Mouse (Mus musculus): ENCODE results near the gene Thsd4. TPM values are rescaled to one million over a fixed set of nuclear protein-coding genes. Genes with fewer than 3 reads are reported as not detected.

Gene Thsd4
- total RNA-seq, 1 experiment = 1.6 TPM

DNA sequence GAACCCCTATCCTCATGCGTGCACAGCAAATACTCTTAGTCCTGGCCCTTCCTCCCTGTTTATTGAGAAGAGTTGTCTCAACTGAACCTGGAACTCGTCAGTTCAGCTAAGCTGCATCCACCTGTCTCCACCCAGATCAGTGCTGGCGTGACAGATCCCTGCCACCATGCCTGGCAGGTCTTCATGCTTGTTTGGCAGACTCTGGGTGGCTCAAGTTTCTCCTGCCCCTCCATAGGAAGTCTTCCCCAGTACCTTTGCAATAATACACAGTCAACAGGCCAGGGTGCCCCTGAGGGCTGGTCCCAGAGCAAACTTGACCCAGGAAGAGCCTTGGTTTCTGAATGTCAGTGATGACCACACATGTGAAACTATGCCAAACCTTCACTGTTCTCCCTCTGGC, 576.6 kb downstream of the Thsd4 start:
- TF ChIP-seq CHD2 (IDR thresholded peaks at IDR 0.05; ENCODE audit: low read depth, low read length) = no peak
- no peak for TF ChIP-seq ZC3H11A (IDR thresholded peaks at IDR 0.05; ENCODE audit: borderline replicate concordance, low read depth, low read length)
- TF ChIP-seq ZNF384 (IDR thresholded peaks at IDR 0.05; ENCODE audit: low read depth, low read length) = no peak
- TF ChIP-seq MAFK (IDR thresholded peaks at IDR 0.05; ENCODE audit: insufficient read depth, low read depth, low read length) = no peak
- no peak for TF ChIP-seq HCFC1 (IDR thresholded peaks at IDR 0.05; ENCODE audit: borderline replicate concordance, insufficient read depth, low read length)
- H3K4me1 ChIP-seq (ENCODE audit: control insufficient read depth in 2 of 2, insufficient read depth in 2 of 2, low read length in 2 of 2, poor library complexity in 1 of 2) = no peaks in the 10 kb centered on the region
- H3K4me3 ChIP-seq (ENCODE audit: insufficient read depth in 1 of 2, low read depth in 1 of 2, low read length in 2 of 2, poor library complexity in 1 of 2, severe bottlenecking in 1 of 2) = no peak overlapping the region
- in situ Hi-C loops (cut with MboI; ENCODE audit: low sequenced_read_pairs in 2 of 2, unreplicated experiment in 2 of 2) = no loop called here
- H3K9me3 ChIP-seq (ENCODE audit: control insufficient read depth, insufficient read depth, low read depth, low read length) = no peaks in the 10 kb centered on the region
- DNase-seq (ENCODE audit: low read depth, low spot score) = no peak
- no peak overlapping the region for H3K27ac ChIP-seq (ENCODE audit: insufficient read depth, low read depth, low read length, poor library complexity, severe bottlenecking)
- H3K36me3 ChIP-seq (ENCODE audit: control insufficient read depth, insufficient read depth, low read length, poor library complexity, severe bottlenecking) = no peaks in the 10 kb centered on the region
- no peak overlapping the region for H3K9ac ChIP-seq (ENCODE audit: insufficient read depth, low read depth, low read length, poor library complexity, severe bottlenecking)

- Histone ChIP-seq H3K4me1 (ENCODE audit: control insufficient read depth in 2 of 2, insufficient read depth in 2 of 2, low read length in 2 of 2, poor library complexity in 1 of 2) (no peaks in the 10 kb centered on the region), H3K9ac (ENCODE audit: insufficient read depth, low read depth, low read length, poor library complexity, severe bottlenecking) (no peak overlapping the region), H3K36me3 (ENCODE audit: control insufficient read depth, insufficient read depth, low read length, poor library complexity, severe bottlenecking) (no peaks in the 10 kb centered on the region), H3K9me3 (ENCODE audit: control insufficient read depth, insufficient read depth, low read depth, low read length) (no peaks in the 10 kb centered on the region), H3K27ac (ENCODE audit: insufficient read depth, low read depth, low read length, poor library complexity, severe bottlenecking) (no peak overlapping the region), H3K4me3 (ENCODE audit: insufficient read depth in 1 of 2, low read depth in 1 of 2, low read length in 2 of 2, poor library complexity in 1 of 2, severe bottlenecking in 1 of 2) (no peak overlapping the region)
- no peak for DNase-seq (ENCODE audit: low read depth, low spot score)
- in situ Hi-C loops (cut with MboI; ENCODE audit: low sequenced_read_pairs in 2 of 2, unreplicated experiment in 2 of 2) = no loop called here
- TF ChIP-seq ZC3H11A (IDR thresholded peaks at IDR 0.05; ENCODE audit: borderline replicate concordance, low read depth, low read length) = no peak
- no peak for TF ChIP-seq MAFK (IDR thresholded peaks at IDR 0.05; ENCODE audit: insufficient read depth, low read depth, low read length)
- TF ChIP-seq HCFC1 (IDR thresholded peaks at IDR 0.05; ENCODE audit: borderline replicate concordance, insufficient read depth, low read length) = no peak
- TF ChIP-seq ZNF384 (IDR thresholded peaks at IDR 0.05; ENCODE audit: low read depth, low read length) = no peak
- no peak for TF ChIP-seq CHD2 (IDR thresholded peaks at IDR 0.05; ENCODE audit: low read depth, low read length)
Observed at GRCm38 (mm10) chr9:59943826-59944225, 578.0 kb downstream of the Thsd4 start.

DNA sequence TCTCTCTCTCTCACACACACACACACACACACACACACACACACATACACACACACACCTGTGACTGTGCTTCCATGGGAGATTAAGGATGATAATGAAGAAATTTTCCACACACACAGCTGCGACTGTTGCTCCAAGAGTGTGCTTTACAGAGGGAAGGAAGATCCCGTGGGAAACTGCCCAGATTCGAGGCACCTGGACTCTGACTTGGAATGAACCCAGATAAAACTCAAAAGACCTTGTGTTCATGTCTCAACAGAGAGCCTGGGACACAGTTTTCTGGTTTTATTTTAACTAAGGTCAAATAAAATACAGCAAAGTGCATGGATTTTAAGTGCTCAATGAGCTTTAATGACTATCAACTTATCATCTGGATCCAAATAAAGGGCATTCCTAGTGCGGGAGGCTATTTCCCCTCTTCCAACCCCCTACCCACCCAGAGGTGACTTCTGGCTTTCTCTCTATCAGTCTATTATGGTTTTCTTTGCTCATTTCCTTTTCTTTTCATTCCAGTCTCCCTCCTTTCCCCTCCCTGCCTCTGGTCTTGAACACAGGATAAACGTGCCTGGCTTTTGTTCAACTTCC, 579.3 kb downstream of the Thsd4 start:
- H3K9ac ChIP-seq (ENCODE audit: insufficient read depth, low read depth, low read length, poor library complexity, severe bottlenecking) = no peak overlapping the region

GRCm38 (mm10) chr9:59941885-59942350, 579.9 kb downstream of the Thsd4 start:
- no peaks in the 10 kb centered on the region for H3K9me3 ChIP-seq (ENCODE audit: control insufficient read depth, insufficient read depth, low read depth, low read length)
- H3K4me1 ChIP-seq (ENCODE audit: control insufficient read depth in 2 of 2, insufficient read depth in 2 of 2, low read length in 2 of 2, poor library complexity in 1 of 2) = peaks cover under 1 to 1% of the 10 kb centered on the region in 2 experiments; a peak in 3 of 4 replicates
- no peaks in the 10 kb centered on the region for H3K36me3 ChIP-seq (ENCODE audit: control insufficient read depth, insufficient read depth, low read length, poor library complexity, severe bottlenecking)
- in situ Hi-C loops (cut with MboI; ENCODE audit: low sequenced_read_pairs in 2 of 2, unreplicated experiment in 2 of 2) = no loop called here
- DNase-seq (ENCODE audit: low read depth, low spot score) = no peak
- H3K27ac ChIP-seq (ENCODE audit: insufficient read depth, low read depth, low read length, poor library complexity, severe bottlenecking) = no peak overlapping the region
- H3K9ac ChIP-seq (ENCODE audit: insufficient read depth, low read depth, low read length, poor library complexity, severe bottlenecking) = no peak overlapping the region
- TF ChIP-seq ZNF384 (IDR thresholded peaks at IDR 0.05; ENCODE audit: low read depth, low read length) (no peak), HCFC1 (IDR thresholded peaks at IDR 0.05; ENCODE audit: borderline replicate concordance, insufficient read depth, low read length) (no peak), CHD2 (IDR thresholded peaks at IDR 0.05; ENCODE audit: low read depth, low read length) (no peak), MAFK (IDR thresholded peaks at IDR 0.05; ENCODE audit: insufficient read depth, low read depth, low read length) (no peak), ZC3H11A (IDR thresholded peaks at IDR 0.05; ENCODE audit: borderline replicate concordance, low read depth, low read length) (no peak)
- no peak overlapping the region for H3K4me3 ChIP-seq (ENCODE audit: insufficient read depth in 1 of 2, low read depth in 1 of 2, low read length in 2 of 2, poor library complexity in 1 of 2, severe bottlenecking in 1 of 2)

More for the DNA sequence above, 579.3 kb downstream of the Thsd4 start:
- H3K4me1 ChIP-seq (ENCODE audit: control insufficient read depth in 2 of 2, insufficient read depth in 2 of 2, low read length in 2 of 2, poor library complexity in 1 of 2) = no peaks in the 10 kb centered on the region
- no peaks in the 10 kb centered on the region for H3K36me3 ChIP-seq (ENCODE audit: control insufficient read depth, insufficient read depth, low read length, poor library complexity, severe bottlenecking)
- in situ Hi-C loops (cut with MboI; ENCODE audit: low sequenced_read_pairs in 2 of 2, unreplicated experiment in 2 of 2) = no loop called here
- no peak overlapping the region for H3K4me3 ChIP-seq (ENCODE audit: insufficient read depth in 1 of 2, low read depth in 1 of 2, low read length in 2 of 2, poor library complexity in 1 of 2, severe bottlenecking in 1 of 2)
- no peak for DNase-seq (ENCODE audit: low read depth, low spot score)
- no peak overlapping the region for H3K27ac ChIP-seq (ENCODE audit: insufficient read depth, low read depth, low read length, poor library complexity, severe bottlenecking)
- no peaks in the 10 kb centered on the region for H3K9me3 ChIP-seq (ENCODE audit: control insufficient read depth, insufficient read depth, low read depth, low read length)
- TF ChIP-seq ZNF384 (IDR thresholded peaks at IDR 0.05; ENCODE audit: low read depth, low read length) (no peak), CHD2 (IDR thresholded peaks at IDR 0.05; ENCODE audit: low read depth, low read length) (no peak), MAFK (IDR thresholded peaks at IDR 0.05; ENCODE audit: insufficient read depth, low read depth, low read length) (no peak), ZC3H11A (IDR thresholded peaks at IDR 0.05; ENCODE audit: borderline replicate concordance, low read depth, low read length) (no peak), HCFC1 (IDR thresholded peaks at IDR 0.05; ENCODE audit: borderline replicate concordance, insufficient read depth, low read length) (no peak)
